In genomic region chr7:66209920-66210319, GRCm38 (mm10) we compare ENCODE assay signal across 14 mouse cellular contexts.
"Had no signal": no experiment of that assay in that cellular context is flagged by ENCODE, and none has a peak within 500 bp of the region (broad histone marks: within the 10 kb centered on the region; RNA-seq: fewer than 3 reads in every experiment).

No protein-coding gene starts in this region.

- H3K9me3 ChIP-seq: liver, embryonic 13.5 days; neural tube, embryonic 13.5 days had no signal

- H3K4me2 ChIP-seq: liver, embryonic 13.5 days; midbrain, embryonic 12.5 days; neural tube, embryonic 13.5 days had no signal

- DNase-seq: kidney, adult 11 months; layer of hippocampus, postnatal 36 days; liver, embryonic 13.5 days; lung, adult 2 months; lung, postnatal 14 days; lung, postnatal 4 days; thymus, adult 2 months; thymus, postnatal 25 days had no signal

- H3K27me3 ChIP-seq: liver, embryonic 13.5 days; midbrain, embryonic 12.5 days; neural tube, embryonic 13.5 days had no signal

- ATAC-seq: midbrain, embryonic 16.5 days had no signal

- H3K4me1 ChIP-seq: liver, embryonic 13.5 days; midbrain, embryonic 12.5 days; neural tube, embryonic 13.5 days had no signal

- H3K36me3 ChIP-seq: liver, embryonic 13.5 days; midbrain, embryonic 12.5 days; neural tube, embryonic 13.5 days had no signal

- H3K9ac ChIP-seq: liver, embryonic 13.5 days; midbrain, embryonic 12.5 days; neural tube, embryonic 13.5 days had no signal

- H3K27ac ChIP-seq: kidney, postnatal 0 days; left cerebral cortex, adult 2 months; midbrain, embryonic 12.5 days; neural tube, embryonic 13.5 days had no signal

- H3K4me3 ChIP-seq: left cerebral cortex, adult 2 months; liver, embryonic 13.5 days; midbrain, embryonic 12.5 days; myocyte; neural tube, embryonic 13.5 days had no signal
